Comparison of ENCODE assay signal across 8 mouse cellular contexts in the genomic region with DNA sequence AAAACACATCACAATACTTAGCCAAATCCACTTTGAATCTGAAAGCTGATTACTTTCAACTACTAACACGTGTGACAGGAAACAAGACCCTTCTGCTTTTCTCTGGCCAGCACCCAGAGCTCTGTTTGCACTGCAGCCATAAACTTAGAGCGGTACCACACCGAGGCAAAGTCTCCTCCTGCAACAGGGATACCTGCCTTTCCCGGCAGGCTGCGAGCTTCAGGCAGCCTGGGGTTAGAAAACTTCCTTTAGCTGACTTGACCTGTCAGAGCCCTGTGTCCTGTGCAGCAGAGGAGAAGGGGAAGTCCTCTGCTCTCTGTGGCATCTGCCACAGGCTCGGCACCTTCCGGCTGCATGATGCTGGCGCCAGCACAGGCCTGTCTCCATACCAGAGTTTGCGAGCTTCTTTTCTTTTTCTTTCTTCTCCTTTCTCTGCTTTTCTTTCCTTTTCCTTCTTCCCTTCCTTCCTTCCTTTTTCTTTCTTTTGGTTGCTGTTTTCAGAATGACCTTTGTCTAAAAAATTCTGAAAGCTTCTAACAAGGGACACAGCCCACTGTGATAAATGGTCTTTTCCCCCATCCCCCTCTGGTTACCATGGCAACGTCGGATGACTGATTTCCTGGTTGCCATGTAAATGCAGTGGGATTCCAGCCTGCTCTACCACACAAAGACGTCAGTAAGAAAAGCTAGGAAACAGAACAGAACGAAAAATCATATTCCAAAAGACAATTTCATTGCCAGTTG. TPM values are rescaled to one million over a fixed set of nuclear protein-coding genes. Genes with fewer than 3 reads are reported as not detected.
DNase-seq lines count a peak whose midpoint lies in the region; ATAC-seq and TF ChIP-seq lines count a peak whose summit lies in the region.

No protein-coding gene starts in this region.

- peaks cover 26% of the 10 kb centered on the region for H3K4me1 ChIP-seq in bone marrow macrophage, adult 2 months (ENCODE audit: control insufficient read depth, insufficient read depth, low read length)
- peaks cover 65% of the 10 kb centered on the region for H3K4me1 ChIP-seq in forebrain, embryonic 10.5 days
- peaks cover 39% of the 10 kb centered on the region for H3K4me1 ChIP-seq in heart, embryonic 15.5 days (replicated peaks)
- H3K4me1 ChIP-seq in kidney, postnatal 0 days (replicated peaks; ENCODE audit: insufficient read depth, low read length): peaks cover 9% of the 10 kb centered on the region; the same call in 1 of the 2 replicates
- peaks cover 28% of the 10 kb centered on the region for H3K4me1 ChIP-seq in liver, embryonic 12.5 days

- peak; percentile 78 for DNase-seq in CD4-positive, CD25-positive, alpha-beta regulatory T cell, adult 2 months (ENCODE audit: low read depth, low spot score)
- peak; percentile 92 for DNase-seq in forebrain, embryonic 10.5 days (ENCODE audit: extremely low spot score, low spot score)
- peak; percentile 82 for DNase-seq in kidney, postnatal 0 days (ENCODE audit: low spot score)
- DNase-seq in naive thymus-derived CD4-positive, alpha-beta T cell, adult 2 months (ENCODE audit: low read depth): peak; percentile 76
- peak; percentile 86 for DNase-seq in telencephalon, adult 2 months (ENCODE audit: low read depth, low spot score)

- 4% methylated on average over 13 of the region's 13 CpGs for WGBS in forebrain, embryonic 10.5 days
- 14% methylated on average over 13 of the region's 13 CpGs for WGBS in heart, embryonic 15.5 days
- WGBS in kidney, postnatal 0 days: 4% methylated on average over 13 of the region's 13 CpGs
- 7% methylated on average over 13 of the region's 13 CpGs for WGBS in liver, embryonic 12.5 days (ENCODE audit: insufficient replicate concordance)

- peak overlapping the region; percentile 29; the same call in 1 of the 2 replicates for H3K9ac ChIP-seq in heart, embryonic 15.5 days
- H3K9ac ChIP-seq in kidney, postnatal 0 days (ENCODE audit: low read depth, low read length): peak overlapping the region; percentile 31; the same call in 1 of the 2 replicates
- H3K9ac ChIP-seq in liver, embryonic 12.5 days: no peak overlapping the region

- no peak for TF ChIP-seq POLR2A in bone marrow macrophage, adult 2 months (IDR thresholded peaks at IDR 0.05; ENCODE audit: borderline replicate concordance, low read depth, low read length)

- peak overlapping the region; percentile 56 for H3K4me3 ChIP-seq in bone marrow macrophage, adult 2 months (ENCODE audit: insufficient read depth, low read length)
- peak overlapping the region; percentile 47 for H3K4me3 ChIP-seq in forebrain, embryonic 10.5 days
- peak overlapping the region; percentile 22 for H3K4me3 ChIP-seq in heart, embryonic 15.5 days
- peak overlapping the region; percentile 11; the same call in 1 of the 2 replicates for H3K4me3 ChIP-seq in kidney, postnatal 0 days (replicated peaks; ENCODE audit: low read depth, low read length)
- no peak overlapping the region for H3K4me3 ChIP-seq in liver, embryonic 12.5 days

- no peaks in the 10 kb centered on the region for H3K36me3 ChIP-seq in forebrain, embryonic 10.5 days (replicated peaks)
- no peaks in the 10 kb centered on the region for H3K36me3 ChIP-seq in heart, embryonic 15.5 days
- H3K36me3 ChIP-seq in kidney, postnatal 0 days (ENCODE audit: insufficient read depth, low read length): no peaks in the 10 kb centered on the region
- no peaks in the 10 kb centered on the region for H3K36me3 ChIP-seq in liver, embryonic 12.5 days

- TF ChIP-seq CTCF in bone marrow macrophage, adult 2 months (IDR thresholded peaks at IDR 0.05; ENCODE audit: low read depth, low read length): no peak
- TF ChIP-seq CTCF in kidney, postnatal 0 days (IDR thresholded peaks at IDR 0.05; ENCODE audit: low read depth): no peak

- H3K4me2 ChIP-seq in heart, embryonic 15.5 days: peak overlapping the region; percentile 53
- H3K4me2 ChIP-seq in kidney, postnatal 0 days (ENCODE audit: low read length): peak overlapping the region; percentile 51
- H3K4me2 ChIP-seq in liver, embryonic 12.5 days: peak overlapping the region; percentile 33

- H3K27me3 ChIP-seq in forebrain, embryonic 10.5 days (ENCODE audit: poor library complexity, severe bottlenecking): no peaks in the 10 kb centered on the region
- no peaks in the 10 kb centered on the region for H3K27me3 ChIP-seq in heart, embryonic 15.5 days
- H3K27me3 ChIP-seq in kidney, postnatal 0 days (ENCODE audit: insufficient read depth, low read length): no peaks in the 10 kb centered on the region
- H3K27me3 ChIP-seq in liver, embryonic 12.5 days (replicated peaks): peaks cover 32% of the 10 kb centered on the region

- H3K9me3 ChIP-seq in forebrain, embryonic 10.5 days: no peaks in the 10 kb centered on the region
- H3K9me3 ChIP-seq in heart, embryonic 15.5 days (replicated peaks): no peaks in the 10 kb centered on the region
- H3K9me3 ChIP-seq in kidney, postnatal 0 days (replicated peaks; ENCODE audit: low read length): no peaks in the 10 kb centered on the region
- no peaks in the 10 kb centered on the region for H3K9me3 ChIP-seq in liver, embryonic 12.5 days (replicated peaks)

- peak; percentile 79; the same call in 1 of the 2 replicates for ATAC-seq in heart, embryonic 15.5 days (replicated peaks; ENCODE audit: insufficient number of reproducible peaks, insufficient read depth, low FRiP score, low read depth)
- ATAC-seq in kidney, postnatal 0 days (replicated peaks; ENCODE audit: low FRiP score, low read depth): peak; percentile 68
- peak; percentile 55; the same call in 1 of the 2 replicates for ATAC-seq in liver, embryonic 12.5 days

- H3K27ac ChIP-seq in bone marrow macrophage, adult 2 months (ENCODE audit: insufficient read depth, low read depth, low read length): peak overlapping the region; percentile 98
- H3K27ac ChIP-seq in forebrain, embryonic 10.5 days: peak overlapping the region; percentile 98
- H3K27ac ChIP-seq in heart, embryonic 15.5 days: peak overlapping the region; percentile 89
- H3K27ac ChIP-seq in kidney, postnatal 0 days: peak overlapping the region; percentile 78
- peak overlapping the region; percentile 55; the same call in 1 of the 2 replicates for H3K27ac ChIP-seq in liver, embryonic 12.5 days

RNA-seq across cellular contexts. Expression of a gene that starts 9.4 kb away (rescaled TPM):
- polyA plus RNA-seq in bone marrow macrophage, adult 2 months (2012; ENCODE audit: insufficient read depth, insufficient read length, missing spikeins): 210 and 216 TPM in 2 replicates
- polyA plus RNA-seq in forebrain, embryonic 10.5 days (2016; fragmentation: Nextera tagmentation; extraction: Ambion mirVana): 81.0 and 86.1 TPM in 2 replicates
- polyA plus RNA-seq in heart, embryonic 15.5 days (2015; fragmentation: Nextera tagmentation; extraction: Ambion mirVana): 53.4 and 54.8 TPM in 2 replicates
- 38.5 and 41.4 TPM in 2 replicates for polyA plus RNA-seq in kidney, postnatal 0 days (2015; fragmentation: Nextera tagmentation; extraction: Ambion mirVana)
- polyA plus RNA-seq in liver, embryonic 12.5 days (2016; fragmentation: Nextera tagmentation; extraction: Ambion mirVana): 10.7 and 11.8 TPM in 2 replicates
